ENCODE assay signal across 15 mouse cellular contexts in genomic region chr2:74239586-74239985, GRCm38 (mm10).
A peak's percentile ranks its signal among the peaks of the same experiment; 100 is the strongest.
DNase-seq lines count a peak whose midpoint lies in the region; ATAC-seq lines count a peak whose summit lies in the region.
"Had no signal": no experiment of that assay in that cellular context is flagged by ENCODE, and none has a peak within 500 bp of the region (broad histone marks: within the 10 kb centered on the region; RNA-seq: fewer than 3 reads in every experiment).

No protein-coding gene starts in this region.

- H3K27ac ChIP-seq in hindbrain, embryonic 11.5 days (ENCODE audit: low read depth, low read length), result no peak overlapping the region
- H3K27ac ChIP-seq in hindbrain, embryonic 10.5 days, result no peak overlapping the region
- H3K27ac ChIP-seq in embryonic facial prominence, embryonic 11.5 days (replicated peaks; ENCODE audit: low read depth, low read length), result no peak overlapping the region
- H3K27ac ChIP-seq in hindbrain, embryonic 16.5 days (ENCODE audit: low read depth, low read length), result no peak overlapping the region
- H3K27ac ChIP-seq in midbrain, embryonic 15.5 days, result 0 out of 2 replicates have a peak overlapping the region, but pooled peaks have one; percentile 10
- no peak overlapping the region for H3K27ac ChIP-seq in intestine, embryonic 15.5 days
- H3K27ac ChIP-seq: liver, embryonic 13.5 days had no signal

- no peak overlapping the region for H3K4me3 ChIP-seq in hindbrain, embryonic 11.5 days (ENCODE audit: low read depth, low read length)
- no peak overlapping the region for H3K4me3 ChIP-seq in hindbrain, embryonic 10.5 days
- H3K4me3 ChIP-seq in embryonic facial prominence, embryonic 11.5 days (ENCODE audit: low read depth, low read length), result no peak overlapping the region
- no peak overlapping the region for H3K4me3 ChIP-seq in hindbrain, embryonic 16.5 days (ENCODE audit: low read length)
- no peak overlapping the region for H3K4me3 ChIP-seq in midbrain, embryonic 15.5 days
- H3K4me3 ChIP-seq in intestine, embryonic 15.5 days (replicated peaks), result no peak overlapping the region
- H3K4me3 ChIP-seq: liver, embryonic 13.5 days had no signal

- no peak overlapping the region for H3K4me2 ChIP-seq in hindbrain, embryonic 11.5 days (replicated peaks; ENCODE audit: low read depth, low read length)
- no peak overlapping the region for H3K4me2 ChIP-seq in embryonic facial prominence, embryonic 11.5 days (ENCODE audit: low read depth, low read length)
- no peak overlapping the region for H3K4me2 ChIP-seq in hindbrain, embryonic 16.5 days (ENCODE audit: low read length)
- H3K4me2 ChIP-seq in midbrain, embryonic 15.5 days, result no peak overlapping the region
- no peak overlapping the region for H3K4me2 ChIP-seq in intestine, embryonic 15.5 days (replicated peaks)
- H3K4me2 ChIP-seq: heart, embryonic 11.5 days; liver, embryonic 13.5 days had no signal

- no peaks in the 10 kb centered on the region; the same call in 1 of the 2 replicates for H3K27me3 ChIP-seq in hindbrain, embryonic 11.5 days (ENCODE audit: control insufficient read depth, insufficient read depth, low read length)
- no peaks in the 10 kb centered on the region for H3K27me3 ChIP-seq in hindbrain, embryonic 10.5 days (ENCODE audit: insufficient read depth, poor library complexity, severe bottlenecking)
- H3K27me3 ChIP-seq in embryonic facial prominence, embryonic 11.5 days (ENCODE audit: control insufficient read depth, insufficient read depth, low read length), result no peaks in the 10 kb centered on the region
- H3K27me3 ChIP-seq in hindbrain, embryonic 16.5 days (replicated peaks; ENCODE audit: control insufficient read depth, insufficient read depth, low read length), result no peaks in the 10 kb centered on the region
- peaks cover 4% of the 10 kb centered on the region; the same call in 1 of the 2 replicates for H3K27me3 ChIP-seq in midbrain, embryonic 15.5 days (replicated peaks)
- no peaks in the 10 kb centered on the region for H3K27me3 ChIP-seq in intestine, embryonic 15.5 days (replicated peaks)
- H3K27me3 ChIP-seq: liver, embryonic 13.5 days had no signal

- peak; percentile 26 for DNase-seq in hindbrain, embryonic 11.5 days (ENCODE audit: low spot score)
- DNase-seq in hindbrain, embryonic 10.5 days (ENCODE audit: low spot score), result no peak
- peak; percentile 45 for DNase-seq in embryonic facial prominence, embryonic 11.5 days (ENCODE audit: low spot score)
- DNase-seq in lung, postnatal 14 days, result no peak
- DNase-seq: cerebellum, adult 18-20 months; heart, postnatal 4 days; kidney, adult 8-10 months; liver, embryonic 13.5 days; right cerebral cortex, postnatal 14 days had no signal

- H3K9ac ChIP-seq in hindbrain, embryonic 11.5 days (ENCODE audit: low read depth, low read length), result no peak overlapping the region
- H3K9ac ChIP-seq in embryonic facial prominence, embryonic 11.5 days (replicated peaks; ENCODE audit: low read length), result no peak overlapping the region
- no peak overlapping the region for H3K9ac ChIP-seq in hindbrain, embryonic 16.5 days (ENCODE audit: low read depth, low read length)
- no peak overlapping the region for H3K9ac ChIP-seq in midbrain, embryonic 15.5 days
- H3K9ac ChIP-seq in intestine, embryonic 15.5 days, result no peak overlapping the region
- H3K9ac ChIP-seq: liver, embryonic 13.5 days had no signal

- WGBS in hindbrain, embryonic 11.5 days, result 73% methylated on average over 10 of the region's 10 CpGs
- 68% methylated on average over 10 of the region's 10 CpGs for WGBS in hindbrain, embryonic 10.5 days
- 38% methylated on average over 10 of the region's 10 CpGs for WGBS in embryonic facial prominence, embryonic 11.5 days
- WGBS in hindbrain, embryonic 16.5 days, result 36% methylated on average over 10 of the region's 10 CpGs
- 25% methylated on average over 10 of the region's 10 CpGs for WGBS in midbrain, embryonic 15.5 days
- WGBS in intestine, embryonic 15.5 days, result 85% methylated on average over 10 of the region's 10 CpGs

- no peaks in the 10 kb centered on the region for H3K9me3 ChIP-seq in hindbrain, embryonic 11.5 days (ENCODE audit: control insufficient read depth, low read length)
- H3K9me3 ChIP-seq in hindbrain, embryonic 10.5 days, result no peaks in the 10 kb centered on the region
- no peaks in the 10 kb centered on the region for H3K9me3 ChIP-seq in embryonic facial prominence, embryonic 11.5 days (replicated peaks; ENCODE audit: control insufficient read depth, low read length)
- H3K9me3 ChIP-seq in hindbrain, embryonic 16.5 days (ENCODE audit: control insufficient read depth, low read length), result no peaks in the 10 kb centered on the region
- no peaks in the 10 kb centered on the region for H3K9me3 ChIP-seq in midbrain, embryonic 15.5 days
- no peaks in the 10 kb centered on the region for H3K9me3 ChIP-seq in intestine, embryonic 15.5 days
- H3K9me3 ChIP-seq: liver, embryonic 13.5 days had no signal

- ATAC-seq in hindbrain, embryonic 11.5 days (ENCODE audit: low FRiP score), result no peak
- no peak for ATAC-seq in embryonic facial prominence, embryonic 11.5 days (replicated peaks; ENCODE audit: insufficient number of reproducible peaks, low FRiP score, low TSS enrichment, low read depth)
- peak; percentile 73; the same call in 1 of the 2 replicates for ATAC-seq in hindbrain, embryonic 16.5 days
- peak; percentile 68; the same call in 1 of the 2 replicates for ATAC-seq in midbrain, embryonic 15.5 days (replicated peaks)
- no peak for ATAC-seq in intestine, embryonic 15.5 days
- ATAC-seq: activated CD4-positive, CD25-positive, alpha-beta regulatory T cell, adult 4 months; lung, postnatal 0 days had no signal

- H3K36me3 ChIP-seq in hindbrain, embryonic 11.5 days (ENCODE audit: control insufficient read depth, insufficient read depth, low read length), result no peaks in the 10 kb centered on the region
- H3K36me3 ChIP-seq in hindbrain, embryonic 10.5 days, result no peaks in the 10 kb centered on the region
- H3K36me3 ChIP-seq in embryonic facial prominence, embryonic 11.5 days (replicated peaks; ENCODE audit: control insufficient read depth, insufficient read depth, low read depth, low read length), result no peaks in the 10 kb centered on the region
- H3K36me3 ChIP-seq in hindbrain, embryonic 16.5 days (ENCODE audit: control insufficient read depth, insufficient read depth, low read length), result no peaks in the 10 kb centered on the region
- H3K36me3 ChIP-seq in midbrain, embryonic 15.5 days (replicated peaks), result no peaks in the 10 kb centered on the region
- H3K36me3 ChIP-seq in intestine, embryonic 15.5 days, result no peaks in the 10 kb centered on the region
- H3K36me3 ChIP-seq: liver, embryonic 13.5 days had no signal

- no peaks in the 10 kb centered on the region for H3K4me1 ChIP-seq in hindbrain, embryonic 11.5 days (replicated peaks; ENCODE audit: control insufficient read depth, insufficient read depth, low read length)
- H3K4me1 ChIP-seq in hindbrain, embryonic 10.5 days (replicated peaks), result peaks cover 5% of the 10 kb centered on the region; the same call in 1 of the 2 replicates
- H3K4me1 ChIP-seq in embryonic facial prominence, embryonic 11.5 days (ENCODE audit: control insufficient read depth, insufficient read depth, low read length), result no peaks in the 10 kb centered on the region
- H3K4me1 ChIP-seq in hindbrain, embryonic 16.5 days (ENCODE audit: control insufficient read depth, insufficient read depth, low read depth, low read length), result peaks cover 4% of the 10 kb centered on the region
- peaks cover 17% of the 10 kb centered on the region for H3K4me1 ChIP-seq in midbrain, embryonic 15.5 days
- H3K4me1 ChIP-seq in intestine, embryonic 15.5 days (replicated peaks), result no peaks in the 10 kb centered on the region
- H3K4me1 ChIP-seq: liver, embryonic 13.5 days had no signal

Comparison
In these comparisons a context has a peak if more than half of its experiments do, and no peak if none do; other contexts are left out.
1. ATAC-seq: peak in hindbrain, embryonic 16.5 days (single experiment) and midbrain, embryonic 15.5 days (single experiment); none in hindbrain, embryonic 11.5 days (single experiment), embryonic facial prominence, embryonic 11.5 days (single experiment) and intestine, embryonic 15.5 days (single experiment).
2. DNase-seq: peak in hindbrain, embryonic 11.5 days (single experiment) and embryonic facial prominence, embryonic 11.5 days (single experiment); none in hindbrain, embryonic 10.5 days (single experiment) and lung, postnatal 14 days (single experiment).